Mouse (Mus musculus) megakaryocyte, embryonic 14.5 days (primary cell): ENCODE measurements around the gene Rnft2. TPM values are rescaled to one million over a fixed set of nuclear protein-coding genes. Genes with fewer than 3 reads are reported as not detected.

Experiments
- H3K27me3 ChIP-seq: replicated peaks from 2 replicates; pipeline ENCODE3; 2012; ENCODE audit warnings: inconsistent platforms
- H3K36me3 ChIP-seq: replicated peaks from 2 replicates; pipeline ENCODE3; 2012; ENCODE audit warnings: low read length, inconsistent platforms, mixed read lengths
- H3K4me1 ChIP-seq: 2 replicates; pipeline ENCODE4 v1.6.1; 2012; ENCODE audit warnings: inconsistent platforms
- H3K4me3 ChIP-seq: replicated peaks from 2 replicates; pipeline ENCODE3; 2012; ENCODE audit warnings: moderate library complexity, mild to moderate bottlenecking, inconsistent platforms
- H3K9me3 ChIP-seq: 2 replicates; pipeline ENCODE4 v1.6.1; 2012; ENCODE audit warnings: inconsistent platforms
- FLI1 ChIP-seq: IDR thresholded peaks from 2 replicates; pipeline ENCODE4 v1.6.1; 2012; ENCODE audit warnings: low read length, inconsistent platforms, mixed read lengths
- GATA1 ChIP-seq: IDR thresholded peaks from 3 replicates; pipeline ENCODE4 v1.6.1; 2012; ENCODE audit warnings: mixed read lengths, low read length, inconsistent platforms, borderline replicate concordance
- polyA plus RNA-seq: library from polyadenylated mRNA; stranded (reverse); fragments of >175 nt; gene quantifications from 2 replicates; pipeline ENCODE4 v1.2.3, GENCODE M21; 2012; ENCODE audit warnings: low replicate concordance; ENCODE audit not compliant: insufficient read depth

Rnft2 gene
- polyA plus RNA-seq, 1 experiment = not detected

DNA sequence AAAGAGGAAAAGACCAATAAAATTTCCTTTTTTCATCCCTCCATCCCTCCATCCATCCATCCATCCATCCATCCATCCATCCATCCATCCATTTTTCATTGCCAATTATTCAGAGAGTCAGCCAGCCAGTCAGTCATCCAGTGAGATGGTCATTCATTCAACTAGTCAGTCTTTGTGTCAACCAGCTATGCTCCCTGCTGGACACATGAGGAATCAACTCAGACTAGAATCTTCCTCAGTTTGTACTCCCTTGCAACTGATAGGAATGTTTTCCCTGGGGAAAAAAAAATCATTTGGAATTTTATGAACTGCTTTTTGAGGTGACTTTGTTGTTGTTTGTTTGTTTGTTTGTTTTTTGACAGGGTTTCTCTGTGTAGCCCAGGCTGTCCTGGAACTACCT is 79.5 kb downstream of the Rnft2 start:
- peaks cover 88% of the 10 kb centered on the region for H3K27me3 ChIP-seq
- TF ChIP-seq GATA1 = no peak
- peaks cover 6% of the 10 kb centered on the region; the same call in 1 of the 2 replicates for H3K9me3 ChIP-seq
- H3K4me1 ChIP-seq = peaks cover 14% of the 10 kb centered on the region
- H3K36me3 ChIP-seq = no peaks in the 10 kb centered on the region
- no peak overlapping the region for H3K4me3 ChIP-seq

DNA sequence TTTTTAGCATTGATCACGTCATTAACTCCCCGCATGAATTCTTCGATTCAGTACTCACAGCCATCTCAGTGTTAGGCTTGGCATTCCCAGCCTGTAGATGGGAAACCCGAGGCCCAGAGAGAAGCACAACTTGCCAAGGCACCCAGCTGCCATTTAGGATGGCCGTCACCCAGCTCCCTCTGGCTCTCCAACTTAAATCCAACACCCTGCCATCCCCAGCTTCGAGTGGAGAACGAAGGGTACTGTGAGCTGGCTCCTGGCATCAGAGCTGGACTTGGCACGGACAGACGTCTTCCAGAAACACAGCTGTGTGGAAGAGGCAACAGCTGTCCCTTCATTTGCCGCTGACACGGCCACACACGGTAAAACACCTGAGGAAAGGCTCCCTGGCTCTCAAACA is 80.3 kb downstream of the Rnft2 start, which contains the start of gene Hrk:
TSS of gene Hrk (plus strand) at position 68 of the 400 bp plus-strand sequence.
- TF ChIP-seq GATA1 (no peak), FLI1 (no peak)
- peaks cover 6% of the 10 kb centered on the region; the same call in 1 of the 2 replicates for H3K9me3 ChIP-seq
- no peak within 1 kb of the TSS for H3K4me3 ChIP-seq
- H3K27me3 ChIP-seq = peaks cover 86% of the 10 kb centered on the region
- H3K4me1 ChIP-seq = peaks cover 6% of the 10 kb centered on the region
- no peaks in the 10 kb centered on the region for H3K36me3 ChIP-seq

DNA sequence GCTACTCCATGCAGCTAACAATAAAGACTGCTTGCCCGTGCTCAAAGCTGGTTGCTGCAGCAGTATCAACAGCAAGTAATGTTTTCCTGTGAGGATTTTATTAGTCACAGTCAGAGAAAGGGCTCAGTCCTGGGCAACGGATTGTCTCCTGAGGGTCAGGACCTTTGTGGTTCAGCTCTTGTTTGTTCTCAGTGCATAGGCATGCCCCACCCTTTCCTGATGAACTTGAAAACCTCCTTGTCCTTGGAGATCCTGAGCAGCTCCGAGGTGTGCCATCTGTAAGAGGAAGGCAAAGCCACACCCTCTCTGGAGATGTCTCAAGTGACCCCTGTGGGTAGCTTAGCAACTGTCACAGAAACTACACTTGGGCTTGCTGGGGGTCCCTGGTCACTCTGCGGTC is 84.2 kb downstream of the Rnft2 start:
- H3K4me1 ChIP-seq = peaks cover 13% of the 10 kb centered on the region
- TF ChIP-seq FLI1 (no peak), GATA1 (no peak)
- H3K4me3 ChIP-seq = no peak overlapping the region
- H3K9me3 ChIP-seq = no peaks in the 10 kb centered on the region
- H3K36me3 ChIP-seq = no peaks in the 10 kb centered on the region
- peaks cover 60% of the 10 kb centered on the region for H3K27me3 ChIP-seq

DNA sequence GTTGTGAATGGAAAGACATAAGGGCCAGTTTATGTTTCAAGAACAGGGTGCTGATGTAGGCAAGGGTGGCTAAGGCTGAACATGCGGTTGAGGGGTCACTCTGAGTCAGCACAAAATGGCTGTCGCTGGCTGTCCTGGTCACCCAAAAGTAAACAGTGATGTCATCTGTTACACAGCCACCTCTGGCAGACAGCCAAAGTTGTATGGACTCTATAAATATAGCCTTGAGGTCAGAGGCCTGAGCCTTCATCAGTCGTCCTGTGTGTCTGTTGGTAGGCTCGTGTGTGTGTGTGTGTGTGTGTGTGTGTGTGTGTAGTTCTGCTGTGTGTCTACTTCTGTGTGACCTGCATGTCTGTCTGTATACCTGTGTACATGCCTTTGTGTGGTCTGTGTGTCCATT is 87.9 kb downstream of the Rnft2 start:
- Histone ChIP-seq H3K4me1 (peaks cover 36% of the 10 kb centered on the region), H3K27me3 (peaks cover 30% of the 10 kb centered on the region), H3K9me3 (no peaks in the 10 kb centered on the region), H3K4me3 (peak overlapping the region; percentile 65), H3K36me3 (peaks cover 14% of the 10 kb centered on the region)
- TF ChIP-seq GATA1 = no peak
- no peak for TF ChIP-seq FLI1

DNA sequence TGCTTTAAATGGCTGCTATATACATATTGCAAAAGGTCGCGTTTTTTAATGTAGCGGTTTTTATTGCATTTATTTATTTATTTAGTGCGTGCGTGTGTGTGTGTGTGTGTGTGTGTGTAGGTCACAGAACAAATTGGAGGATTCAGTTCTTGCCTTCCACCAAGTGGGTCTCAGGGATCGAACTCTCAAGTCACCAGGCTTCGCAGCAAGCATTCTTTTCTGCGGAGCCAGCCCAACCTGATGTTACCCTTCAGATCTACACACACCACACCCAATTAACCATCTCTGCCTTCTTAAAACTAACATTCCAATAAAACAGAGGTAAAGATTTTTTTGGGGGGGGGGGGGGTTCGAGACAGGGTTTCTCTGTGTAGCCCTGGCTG is 89.4 kb downstream of the Rnft2 start:
- Histone ChIP-seq H3K9me3 (peaks cover 3% of the 10 kb centered on the region; the same call in 1 of the 2 replicates), H3K4me3 (peak overlapping the region; percentile 97), H3K27me3 (peaks cover 16% of the 10 kb centered on the region), H3K4me1 (peaks cover 36% of the 10 kb centered on the region), H3K36me3 (peaks cover 25% of the 10 kb centered on the region)
- TF ChIP-seq FLI1 (no peak), GATA1 (no peak)

DNA sequence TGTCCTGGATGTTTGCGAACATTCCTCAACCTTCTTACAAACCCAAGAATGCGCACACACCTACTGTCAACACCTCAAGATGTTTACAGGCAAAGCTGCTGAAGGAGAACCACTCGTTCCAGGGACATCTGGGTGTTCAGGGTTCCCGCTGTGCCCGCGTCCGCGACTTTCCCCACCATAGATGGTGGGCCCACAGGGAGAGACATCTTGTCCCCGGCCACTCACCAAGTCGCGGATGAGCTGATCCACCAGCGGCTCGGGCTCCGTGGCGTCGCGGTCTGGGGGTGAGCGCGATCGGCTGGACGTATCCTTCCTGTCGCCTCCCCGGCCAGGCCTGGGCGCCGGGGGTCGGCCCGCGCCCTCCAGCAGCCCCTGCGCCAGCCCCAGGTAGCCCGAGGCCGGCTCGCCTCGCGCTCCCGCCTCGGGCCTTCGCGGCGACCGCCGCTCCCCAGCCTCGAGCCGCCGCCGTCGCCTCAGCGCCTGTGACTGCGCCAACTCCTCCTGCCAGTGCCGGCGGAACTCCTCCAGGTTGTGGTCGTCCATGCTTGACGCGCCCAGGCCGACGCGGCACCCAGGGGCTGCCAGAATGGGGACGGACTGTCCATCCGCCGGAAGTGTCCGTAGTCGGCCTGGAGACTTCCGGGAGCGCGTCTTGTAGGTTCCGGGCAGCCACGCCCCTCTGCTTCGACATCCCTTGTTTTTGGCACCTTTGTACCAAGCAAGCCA is 89.9 kb downstream of the Rnft2 start, which contains the start of gene Fbxw8:
TSS of gene Fbxw8 (minus strand) at position 626 of the 726 bp plus-strand sequence.
- H3K4me3 ChIP-seq = peak within 1 kb of the TSS; percentile 97
- TF ChIP-seq GATA1 = no peak
- 0 out of 2 replicates have a peak, but pooled peaks have one; percentile 55 for TF ChIP-seq FLI1
- H3K4me1 ChIP-seq = peaks cover 40% of the 10 kb centered on the region
- H3K27me3 ChIP-seq = peaks cover 11% of the 10 kb centered on the region
- peaks cover 29% of the 10 kb centered on the region for H3K36me3 ChIP-seq
- peaks cover 3% of the 10 kb centered on the region; the same call in 1 of the 2 replicates for H3K9me3 ChIP-seq

DNA sequence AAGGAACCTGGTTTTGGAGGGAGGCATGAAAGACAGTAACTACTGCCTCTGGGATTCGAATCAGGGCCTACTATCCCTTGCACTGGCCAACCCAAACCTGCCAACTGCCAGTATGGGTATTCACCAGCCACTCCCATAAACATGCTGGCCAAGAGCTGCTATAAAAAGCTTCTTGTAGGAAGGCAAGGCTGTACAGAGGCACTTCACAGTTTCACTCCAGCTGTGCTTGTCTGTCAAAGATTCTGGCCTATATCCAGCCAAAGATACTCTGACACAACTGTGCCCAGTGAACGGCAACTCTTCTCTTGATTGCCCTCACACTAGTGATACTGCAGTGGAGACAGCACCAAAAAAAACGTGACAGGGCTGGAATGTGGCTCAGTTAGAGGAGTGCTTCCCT is 95.2 kb downstream of the Rnft2 start:
- no peak for TF ChIP-seq FLI1
- TF ChIP-seq GATA1 = no peak
- Histone ChIP-seq H3K4me1 (peaks cover 52% of the 10 kb centered on the region), H3K36me3 (peaks cover 76% of the 10 kb centered on the region), H3K27me3 (no peaks in the 10 kb centered on the region), H3K4me3 (no peak overlapping the region), H3K9me3 (peaks cover 3% of the 10 kb centered on the region; the same call in 1 of the 2 replicates)

DNA sequence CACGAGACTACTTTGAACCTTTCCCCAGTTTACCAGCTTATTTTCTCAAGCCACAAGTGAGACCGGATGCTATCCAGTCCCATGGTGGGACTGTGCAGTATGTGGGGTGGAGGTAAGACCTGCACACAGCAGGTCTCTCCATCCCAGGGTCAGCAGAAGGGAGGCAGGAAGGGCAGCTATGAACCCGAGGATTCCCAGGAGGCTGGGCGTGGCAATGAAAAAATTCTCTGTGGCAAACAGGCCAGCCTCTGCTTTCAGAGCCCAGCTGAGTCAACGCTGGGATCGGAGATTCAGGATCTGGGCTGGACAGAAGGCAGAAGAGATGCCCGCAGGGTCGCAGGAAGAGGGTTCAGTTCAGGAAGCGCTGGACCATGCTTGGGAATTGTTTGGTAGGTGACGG is 97.7 kb downstream of the Rnft2 start:
- Histone ChIP-seq H3K4me3 (no peak overlapping the region), H3K36me3 (peaks cover 87% of the 10 kb centered on the region), H3K27me3 (no peaks in the 10 kb centered on the region), H3K4me1 (peaks cover 59% of the 10 kb centered on the region), H3K9me3 (peaks cover 3% of the 10 kb centered on the region; the same call in 1 of the 2 replicates)
- no peak for TF ChIP-seq FLI1
- no peak for TF ChIP-seq GATA1

DNA sequence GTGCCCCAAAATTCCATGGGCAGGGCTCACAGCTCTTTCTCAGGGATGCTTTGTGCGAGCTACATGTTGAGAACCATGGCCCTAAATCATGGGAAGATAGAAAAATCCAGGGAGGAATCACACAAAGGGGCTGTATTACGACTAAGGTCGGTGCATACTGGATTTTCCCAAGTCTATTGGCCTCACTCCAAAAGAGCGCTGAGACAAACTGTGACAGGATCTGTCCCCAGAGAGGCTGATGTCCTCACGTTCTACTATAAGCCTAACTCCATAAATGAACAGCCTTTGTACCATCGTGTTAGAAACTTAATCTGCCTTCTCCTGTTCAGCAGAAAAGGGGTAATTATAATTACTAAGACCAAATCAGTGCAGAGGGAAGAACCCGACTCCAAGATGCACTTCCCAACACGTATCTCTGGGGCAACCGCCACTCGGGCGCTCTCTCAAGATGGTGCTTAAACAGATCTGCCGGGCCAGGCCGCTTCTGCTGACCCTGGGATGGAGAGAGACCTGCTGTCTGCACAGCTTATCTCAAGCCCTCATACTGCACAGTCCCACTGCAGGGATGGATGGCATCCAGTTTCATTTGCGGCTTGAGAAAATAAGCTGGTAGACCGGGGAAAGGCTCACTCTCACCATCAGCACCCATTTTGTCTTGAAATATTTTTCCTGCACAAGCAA is 98.8 kb downstream of the Rnft2 start:
- TF ChIP-seq FLI1 (no peak), GATA1 (no peak)
- Histone ChIP-seq H3K36me3 (peaks cover 90% of the 10 kb centered on the region), H3K4me1 (peaks cover 62% of the 10 kb centered on the region)

DNA sequence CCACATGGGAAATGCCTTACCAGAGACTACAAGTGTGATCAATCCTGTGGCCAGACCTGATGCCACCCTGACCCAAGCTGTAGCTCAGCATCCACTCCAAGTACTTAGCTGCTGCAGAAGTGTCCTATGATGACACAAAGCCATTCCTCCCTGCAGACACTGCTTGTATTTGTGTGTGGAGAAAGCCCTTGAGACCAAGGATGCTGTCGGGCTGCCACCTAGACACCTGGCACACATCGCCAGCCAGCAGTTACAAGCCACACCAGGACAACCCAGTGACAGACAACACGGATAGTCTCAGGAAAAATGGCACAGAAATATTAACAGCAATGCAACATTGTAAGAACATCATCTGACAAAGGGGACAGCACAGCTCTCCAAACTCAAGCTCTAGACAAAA is 99.5 kb downstream of the Rnft2 start:
- H3K4me1 ChIP-seq = peaks cover 61% of the 10 kb centered on the region
- TF ChIP-seq FLI1 (no peak), GATA1 (no peak)
- no peaks in the 10 kb centered on the region for H3K27me3 ChIP-seq
- H3K36me3 ChIP-seq = peaks cover 92% of the 10 kb centered on the region
- no peak overlapping the region for H3K4me3 ChIP-seq
- H3K9me3 ChIP-seq = no peaks in the 10 kb centered on the region

More for the DNA sequence above, 98.8 kb downstream of the Rnft2 start:
- Histone ChIP-seq H3K27me3 (no peaks in the 10 kb centered on the region), H3K9me3 (peaks cover under 1% of the 10 kb centered on the region; the same call in 1 of the 2 replicates), H3K4me3 (no peak overlapping the region)
